Mouse (Mus musculus): ENCODE results near the gene Tbxas1. TPM values are rescaled to one million over a fixed set of nuclear protein-coding genes. Genes with fewer than 3 reads are reported as not detected.

Tbxas1 gene
- total RNA-seq, 2 experiments from 2014 or later = 2.3 TPM

- no peak for DNase-seq (ENCODE audit: low spot score in 2 of 2)
- intact Hi-C loops (cut with DNase I) = no loop called here
Measured at GRCm38 (mm10) chr6:38882728-38883171, 7.5 kb downstream of the Tbxas1 start.

- DNase-seq (ENCODE audit: low spot score in 2 of 2) = no peak
- intact Hi-C loops (cut with DNase I) = no loop called here
Measured at GRCm38 (mm10) chr6:38884482-38884881, 9.3 kb downstream of the Tbxas1 start.

GRCm38 (mm10) chr6:38885132-38885531 lies 9.9 kb downstream of the Tbxas1 start:
- intact Hi-C loops (cut with DNase I) = no loop called here
- no peak for DNase-seq (ENCODE audit: low spot score in 2 of 2)

- DNase-seq (ENCODE audit: low spot score in 2 of 2) = no peak
- intact Hi-C loops (cut with DNase I) = no loop called here
Measured at GRCm38 (mm10) chr6:38887436-38887835, 12.2 kb downstream of the Tbxas1 start.

- intact Hi-C loops (cut with DNase I) = no loop called here
- DNase-seq (ENCODE audit: low spot score in 2 of 2) = no peak
Measured at GRCm38 (mm10) chr6:38889156-38889555, 14.0 kb downstream of the Tbxas1 start.

GRCm38 (mm10) chr6:38892017-38892416 lies 16.8 kb downstream of the Tbxas1 start:
- intact Hi-C loops (cut with DNase I) = no loop called here
- no peak for DNase-seq (ENCODE audit: low spot score in 2 of 2)

- DNase-seq (ENCODE audit: low spot score in 2 of 2) = no peak
- intact Hi-C loops (cut with DNase I) = no loop called here
Measured at GRCm38 (mm10) chr6:38893615-38894014, 18.4 kb downstream of the Tbxas1 start.

GRCm38 (mm10) chr6:38900073-38900472 lies 24.9 kb downstream of the Tbxas1 start:
- intact Hi-C loops (cut with DNase I) = no loop called here
- DNase-seq (ENCODE audit: low spot score in 2 of 2) = no peak

- intact Hi-C loops (cut with DNase I) = no loop called here
- no peak for DNase-seq (ENCODE audit: low spot score in 2 of 2)
Measured at GRCm38 (mm10) chr6:38900479-38901126, 25.4 kb downstream of the Tbxas1 start.

GRCm38 (mm10) chr6:38901152-38901551 lies 25.9 kb downstream of the Tbxas1 start:
- no peak for DNase-seq (ENCODE audit: low spot score in 2 of 2)
- intact Hi-C loops (cut with DNase I) = no loop called here

- DNase-seq (ENCODE audit: low spot score in 2 of 2) = no peak
- intact Hi-C loops (cut with DNase I) = no loop called here
Measured at GRCm38 (mm10) chr6:38901636-38902035, 26.4 kb downstream of the Tbxas1 start.

GRCm38 (mm10) chr6:38902820-38903439 lies 27.7 kb downstream of the Tbxas1 start:
- no peak for DNase-seq (ENCODE audit: low spot score in 2 of 2)
- intact Hi-C loops (cut with DNase I) = no loop called here

- intact Hi-C loops (cut with DNase I) = no loop called here
- no peak for DNase-seq (ENCODE audit: low spot score in 2 of 2)
Measured at GRCm38 (mm10) chr6:38906005-38906404, 30.8 kb downstream of the Tbxas1 start.

- intact Hi-C loops (cut with DNase I) = no loop called here
- no peak for DNase-seq (ENCODE audit: low spot score in 2 of 2)
Measured at GRCm38 (mm10) chr6:38908401-38908800, 33.2 kb downstream of the Tbxas1 start.

- intact Hi-C loops (cut with DNase I) = loop anchor here (2.0 to 10.0 kb wide), 2 partner anchors 174 to 256 kb away; no protein-coding TSS in a partner anchor
- peak; percentile 32 to 38 for DNase-seq (ENCODE audit: low spot score in 2 of 2)
Measured at GRCm38 (mm10) chr6:38910828-38911559, 35.8 kb downstream of the Tbxas1 start.

GRCm38 (mm10) chr6:38912121-38912660 lies 37.0 kb downstream of the Tbxas1 start:
- DNase-seq (ENCODE audit: low spot score in 2 of 2) = no peak
- intact Hi-C loops (cut with DNase I) = loop anchor here (10.0 kb wide), 1 partner anchor 257 kb away; no protein-coding TSS in a partner anchor

- no peak for DNase-seq (ENCODE audit: low spot score in 2 of 2)
- intact Hi-C loops (cut with DNase I) = loop anchor here (10.0 kb wide), 1 partner anchor 258 kb away; no protein-coding TSS in a partner anchor
Measured at GRCm38 (mm10) chr6:38912845-38913244, 37.6 kb downstream of the Tbxas1 start.

GRCm38 (mm10) chr6:38913386-38914042 lies 38.3 kb downstream of the Tbxas1 start:
- intact Hi-C loops (cut with DNase I) = loop anchor here (10.0 kb wide), 1 partner anchor 259 kb away; no protein-coding TSS in a partner anchor
- DNase-seq (ENCODE audit: low spot score in 2 of 2) = peak; percentile 33 to 35

- DNase-seq (ENCODE audit: low spot score in 2 of 2) = no peak
- intact Hi-C loops (cut with DNase I) = loop anchor here (10.0 kb wide), 1 partner anchor 259 kb away; no protein-coding TSS in a partner anchor
Measured at GRCm38 (mm10) chr6:38914181-38914580, 39.0 kb downstream of the Tbxas1 start.
